Mouse (Mus musculus) megakaryocyte, embryonic 14.5 days (primary cell): ENCODE results near the gene Nhsl2. TPM values are rescaled to one million over a fixed set of nuclear protein-coding genes. Genes with fewer than 3 reads are reported as not detected.

ENCODE experiments used
- H3K27me3 ChIP-seq: replicated peaks from 2 replicates; pipeline ENCODE3; 2012; ENCODE audit warnings: inconsistent platforms
- H3K36me3 ChIP-seq: replicated peaks from 2 replicates; pipeline ENCODE3; 2012; ENCODE audit warnings: low read length, inconsistent platforms, mixed read lengths
- H3K4me1 ChIP-seq: 2 replicates; pipeline ENCODE4 v1.6.1; 2012; ENCODE audit warnings: inconsistent platforms
- H3K4me3 ChIP-seq: replicated peaks from 2 replicates; pipeline ENCODE3; 2012; ENCODE audit warnings: moderate library complexity, mild to moderate bottlenecking, inconsistent platforms
- H3K9me3 ChIP-seq: 2 replicates; pipeline ENCODE4 v1.6.1; 2012; ENCODE audit warnings: inconsistent platforms
- FLI1 ChIP-seq: IDR thresholded peaks from 2 replicates; pipeline ENCODE4 v1.6.1; 2012; ENCODE audit warnings: low read length, inconsistent platforms, mixed read lengths
- GATA1 ChIP-seq: IDR thresholded peaks from 3 replicates; pipeline ENCODE4 v1.6.1; 2012; ENCODE audit warnings: mixed read lengths, low read length, inconsistent platforms, borderline replicate concordance
- polyA plus RNA-seq: library from polyadenylated mRNA; stranded (reverse); fragments of >175 nt; gene quantifications from 2 replicates; pipeline ENCODE4 v1.2.3, GENCODE M21; 2012; ENCODE audit warnings: low replicate concordance; ENCODE audit not compliant: insufficient read depth

Gene Nhsl2
- polyA plus RNA-seq, 1 experiment: 0.01 TPM

DNA sequence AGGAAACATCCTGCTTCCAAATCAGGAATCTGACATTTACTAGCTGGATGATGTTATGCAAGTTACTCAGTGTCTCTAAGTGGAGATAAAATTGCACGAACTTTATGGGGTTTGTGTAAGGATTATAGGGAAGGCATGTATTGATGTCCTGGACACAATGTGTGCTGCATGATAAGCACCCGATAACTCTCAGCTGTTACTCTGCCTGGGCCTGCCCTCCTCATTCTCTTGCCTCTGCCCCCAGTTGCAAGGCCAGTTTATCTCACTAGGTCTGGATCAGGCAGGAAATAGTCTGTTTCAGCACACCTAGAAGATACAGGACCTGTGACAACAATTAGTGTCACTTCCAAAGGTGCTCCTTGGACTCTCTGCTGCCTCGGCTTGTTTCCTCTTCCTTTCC, 25.0 kb downstream of the Nhsl2 start:
- H3K4me1 ChIP-seq: peaks cover 13% of the 10 kb centered on the region
- H3K36me3 ChIP-seq: no peaks in the 10 kb centered on the region
- peaks cover 51% of the 10 kb centered on the region for H3K27me3 ChIP-seq
- no peak for TF ChIP-seq FLI1
- no peak for TF ChIP-seq GATA1
- no peak overlapping the region for H3K4me3 ChIP-seq
- H3K9me3 ChIP-seq: no peaks in the 10 kb centered on the region

GRCm38 (mm10) chrX:101874901-101875300, 25.7 kb downstream of the Nhsl2 start:
- peaks cover 13% of the 10 kb centered on the region for H3K4me1 ChIP-seq
- H3K9me3 ChIP-seq: no peaks in the 10 kb centered on the region
- TF ChIP-seq FLI1 (no peak), GATA1 (no peak)
- H3K27me3 ChIP-seq: peaks cover 46% of the 10 kb centered on the region
- H3K36me3 ChIP-seq: no peaks in the 10 kb centered on the region
- H3K4me3 ChIP-seq: no peak overlapping the region

DNA sequence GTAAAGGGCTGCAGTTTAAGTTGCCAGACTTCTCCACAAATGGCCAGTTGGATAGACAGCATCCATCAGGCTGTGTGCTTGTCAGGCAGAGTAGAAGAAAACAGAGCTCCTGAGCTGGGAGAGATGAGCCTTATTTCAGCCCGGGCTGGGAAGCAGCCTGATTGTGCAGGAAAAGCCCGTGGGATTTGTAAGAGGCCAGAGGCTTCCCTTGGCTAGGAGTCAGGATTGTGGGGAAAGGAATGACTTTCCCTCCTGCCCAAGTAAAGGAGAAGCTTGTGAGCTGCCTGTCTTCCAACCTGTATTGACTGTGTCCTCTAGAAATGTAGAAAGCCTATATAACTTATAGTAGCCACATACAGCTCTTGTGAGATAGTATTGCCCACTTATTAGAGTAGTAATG, 27.0 kb downstream of the Nhsl2 start:
- no peak overlapping the region for H3K4me3 ChIP-seq
- no peaks in the 10 kb centered on the region for H3K9me3 ChIP-seq
- H3K4me1 ChIP-seq: peaks cover 13% of the 10 kb centered on the region
- no peaks in the 10 kb centered on the region for H3K36me3 ChIP-seq
- no peak for TF ChIP-seq GATA1
- H3K27me3 ChIP-seq: peaks cover 53% of the 10 kb centered on the region

DNA sequence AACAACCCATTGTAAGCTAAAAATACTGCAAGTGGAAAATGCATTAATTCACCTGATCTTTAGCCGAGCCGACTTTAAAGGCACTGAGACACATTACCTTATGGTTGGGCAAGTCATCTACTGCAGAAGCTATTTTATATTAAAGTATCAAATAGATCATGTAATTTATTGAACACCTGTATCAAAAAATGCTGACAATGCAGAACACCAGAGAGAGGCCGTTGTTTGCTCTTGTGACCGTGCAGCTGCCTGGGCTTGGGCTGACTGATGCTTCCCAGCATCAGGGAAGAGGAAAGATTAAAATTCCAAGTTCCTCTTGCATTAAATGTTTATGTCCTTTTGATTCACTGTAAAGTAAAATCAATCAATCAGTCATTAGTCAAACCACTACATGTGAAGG, 28.7 kb downstream of the Nhsl2 start:
- Histone ChIP-seq H3K4me3 (no peak overlapping the region), H3K4me1 (peaks cover 13% of the 10 kb centered on the region), H3K9me3 (no peaks in the 10 kb centered on the region), H3K36me3 (no peaks in the 10 kb centered on the region), H3K27me3 (peaks cover 66% of the 10 kb centered on the region)
- TF ChIP-seq FLI1: no peak
- TF ChIP-seq GATA1: no peak

DNA sequence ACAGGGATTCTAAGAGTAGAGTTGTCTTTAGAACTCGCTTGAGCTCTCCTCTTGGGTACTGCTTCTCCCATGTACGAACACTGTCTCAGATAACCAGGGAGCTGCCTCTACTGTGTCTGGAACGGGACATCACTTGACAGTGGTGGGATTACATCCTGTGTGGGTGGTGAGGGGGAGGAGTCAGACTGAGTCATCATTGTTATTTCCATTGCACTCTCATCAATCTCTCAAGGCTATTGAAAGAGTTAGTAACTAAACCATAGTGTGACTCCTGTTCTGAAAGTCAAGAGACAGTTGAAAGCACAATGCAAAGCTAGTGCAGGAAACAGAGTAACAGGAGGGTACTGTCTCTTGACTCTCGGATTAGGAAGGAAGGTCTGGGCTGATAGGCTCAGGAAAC, 29.4 kb downstream of the Nhsl2 start:
- H3K27me3 ChIP-seq: peaks cover 71% of the 10 kb centered on the region
- H3K9me3 ChIP-seq: no peaks in the 10 kb centered on the region
- no peaks in the 10 kb centered on the region for H3K36me3 ChIP-seq
- no peak for TF ChIP-seq FLI1
- TF ChIP-seq GATA1: no peak
- peaks cover 13% of the 10 kb centered on the region for H3K4me1 ChIP-seq
- H3K4me3 ChIP-seq: no peak overlapping the region

DNA sequence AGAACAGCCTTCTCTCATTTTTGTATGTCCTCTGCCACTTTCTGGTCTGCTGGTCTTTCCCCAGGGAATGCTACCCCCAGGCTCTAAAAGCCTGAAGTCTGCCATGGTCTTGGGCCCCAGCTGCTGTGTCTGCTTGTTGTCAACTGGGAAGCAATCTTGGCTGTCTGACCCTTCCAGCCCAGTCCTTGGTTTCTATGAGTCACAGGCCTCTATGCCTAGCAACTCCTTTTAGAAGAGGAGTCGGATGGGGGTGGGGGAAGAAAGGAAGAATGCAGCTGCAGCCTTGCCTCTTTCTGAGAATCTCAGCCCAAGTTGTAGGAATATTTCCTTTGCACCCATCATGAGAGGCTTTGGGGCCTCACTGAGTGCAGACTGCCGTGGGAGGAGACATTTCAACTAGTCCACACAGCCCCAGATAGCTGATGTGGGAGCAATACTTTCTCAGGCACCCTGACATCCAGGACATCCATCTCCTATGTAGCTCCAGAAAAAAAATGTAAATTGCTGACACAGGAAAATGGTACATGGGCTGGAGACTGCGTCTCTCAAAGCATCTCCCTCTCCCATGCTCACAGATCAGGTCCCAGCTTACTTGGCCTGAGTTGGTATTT, 33.1 kb downstream of the Nhsl2 start:
- H3K4me3 ChIP-seq: no peak overlapping the region
- H3K9me3 ChIP-seq: no peaks in the 10 kb centered on the region
- no peaks in the 10 kb centered on the region for H3K36me3 ChIP-seq
- peaks cover 19% of the 10 kb centered on the region for H3K4me1 ChIP-seq
- peaks cover 75% of the 10 kb centered on the region for H3K27me3 ChIP-seq
- TF ChIP-seq GATA1: no peak
- TF ChIP-seq FLI1: no peak

GRCm38 (mm10) chrX:101889384-101889783, 40.2 kb downstream of the Nhsl2 start:
- H3K27me3 ChIP-seq: peaks cover 55% of the 10 kb centered on the region
- no peak for TF ChIP-seq FLI1
- TF ChIP-seq GATA1: no peak
- no peaks in the 10 kb centered on the region for H3K9me3 ChIP-seq
- H3K4me1 ChIP-seq: peaks cover 24% of the 10 kb centered on the region
- no peak overlapping the region for H3K4me3 ChIP-seq
- no peaks in the 10 kb centered on the region for H3K36me3 ChIP-seq

GRCm38 (mm10) chrX:101889813-101890469, 40.8 kb downstream of the Nhsl2 start:
- H3K9me3 ChIP-seq: no peaks in the 10 kb centered on the region
- peaks cover 51% of the 10 kb centered on the region for H3K27me3 ChIP-seq
- peaks cover 23% of the 10 kb centered on the region for H3K4me1 ChIP-seq
- TF ChIP-seq FLI1: no peak
- no peak for TF ChIP-seq GATA1
- no peak overlapping the region for H3K4me3 ChIP-seq
- H3K36me3 ChIP-seq: no peaks in the 10 kb centered on the region

GRCm38 (mm10) chrX:101893796-101894195, 44.6 kb downstream of the Nhsl2 start:
- H3K27me3 ChIP-seq: peaks cover 39% of the 10 kb centered on the region
- H3K4me3 ChIP-seq: no peak overlapping the region
- H3K9me3 ChIP-seq: no peaks in the 10 kb centered on the region
- H3K4me1 ChIP-seq: peaks cover 18% of the 10 kb centered on the region
- H3K36me3 ChIP-seq: no peaks in the 10 kb centered on the region
- no peak for TF ChIP-seq FLI1
- TF ChIP-seq GATA1: no peak

GRCm38 (mm10) chrX:101898341-101898740, 49.2 kb downstream of the Nhsl2 start:
- H3K36me3 ChIP-seq: no peaks in the 10 kb centered on the region
- no peak overlapping the region for H3K4me3 ChIP-seq
- no peaks in the 10 kb centered on the region for H3K9me3 ChIP-seq
- peaks cover 12% of the 10 kb centered on the region for H3K4me1 ChIP-seq
- peaks cover 51% of the 10 kb centered on the region for H3K27me3 ChIP-seq
- TF ChIP-seq FLI1: no peak
